Comparison of ENCODE assay signal across 8 mouse cellular contexts in the genomic region with DNA sequence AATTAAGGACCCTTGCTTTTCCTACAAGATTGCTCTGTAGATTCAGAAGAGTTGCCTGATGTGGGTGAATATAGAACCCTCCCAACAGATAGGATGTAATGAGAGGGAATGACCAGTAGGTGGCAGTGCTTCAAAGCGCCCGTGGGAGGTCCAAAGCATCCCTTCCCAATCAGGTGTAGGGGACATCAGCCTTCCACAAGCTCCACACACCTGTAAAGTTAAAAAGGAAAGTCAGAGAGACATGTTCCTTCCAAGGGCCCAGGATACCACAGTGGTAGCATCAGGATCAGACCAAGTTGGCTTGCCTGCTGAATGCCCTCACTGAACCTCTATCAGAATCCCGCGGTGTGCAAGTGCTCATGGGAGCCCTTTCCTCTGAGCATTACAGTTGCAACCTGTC.
DNase-seq lines count a peak whose midpoint lies in the region; ATAC-seq and TF ChIP-seq lines count a peak whose summit lies in the region.

No protein-coding gene starts in this region.

- H3K27me3 ChIP-seq in hindbrain, embryonic 10.5 days (ENCODE audit: insufficient read depth, poor library complexity, severe bottlenecking) = 0 out of 2 replicates have a peak, but pooled peaks cover 4% of the 10 kb centered on the region
- H3K27me3 ChIP-seq in hindbrain, embryonic 16.5 days (replicated peaks; ENCODE audit: control insufficient read depth, insufficient read depth, low read length) = no peaks in the 10 kb centered on the region
- H3K27me3 ChIP-seq in hindbrain, embryonic 14.5 days (ENCODE audit: control insufficient read depth, insufficient read depth, low read length) = no peaks in the 10 kb centered on the region; the same call in 1 of the 2 replicates

- H3K4me3 ChIP-seq in hindbrain, embryonic 10.5 days = no peak overlapping the region
- H3K4me3 ChIP-seq in hindbrain, embryonic 16.5 days (ENCODE audit: low read length) = no peak overlapping the region
- no peak overlapping the region for H3K4me3 ChIP-seq in ES-E14 (ENCODE audit: insufficient read depth in 1 of 2, low read depth in 1 of 2, low read length in 2 of 2, poor library complexity in 1 of 2, severe bottlenecking in 1 of 2)
- H3K4me3 ChIP-seq in hindbrain, embryonic 14.5 days (replicated peaks; ENCODE audit: low read length) = no peak overlapping the region

- no peak overlapping the region for H3K9ac ChIP-seq in hindbrain, embryonic 16.5 days (ENCODE audit: low read depth, low read length)
- no peak overlapping the region for H3K9ac ChIP-seq in ES-E14 (ENCODE audit: insufficient read depth, low read depth, low read length, poor library complexity, severe bottlenecking)
- H3K9ac ChIP-seq in hindbrain, embryonic 14.5 days = no peak overlapping the region

- DNase-seq in hindbrain, embryonic 10.5 days (ENCODE audit: low spot score) = peak; percentile 37
- DNase-seq in ES-E14 (ENCODE audit: low read depth, low spot score) = peak; percentile 46
- peak; percentile 23 for DNase-seq in cerebellum, adult 8-10 months
- peak; percentile 63 for DNase-seq in hindbrain, embryonic 14.5 days (ENCODE audit: low spot score)
- peak; percentile 52 for DNase-seq in lung, postnatal 14 days
- DNase-seq in telencephalon, adult 2 months (ENCODE audit: low read depth, low spot score) = peak; percentile 6
- DNase-seq in right cerebral cortex, postnatal 4 days = no peak

- peaks cover 8% of the 10 kb centered on the region; the same call in 1 of the 2 replicates for H3K4me1 ChIP-seq in hindbrain, embryonic 10.5 days (replicated peaks)
- no peaks in the 10 kb centered on the region for H3K4me1 ChIP-seq in hindbrain, embryonic 16.5 days (ENCODE audit: control insufficient read depth, insufficient read depth, low read depth, low read length)
- peaks cover 2 to 6% of the 10 kb centered on the region in 2 experiments; a peak in 3 of 4 replicates for H3K4me1 ChIP-seq in ES-E14 (ENCODE audit: control insufficient read depth in 2 of 2, insufficient read depth in 2 of 2, low read length in 2 of 2, poor library complexity in 1 of 2)
- H3K4me1 ChIP-seq in hindbrain, embryonic 14.5 days (replicated peaks; ENCODE audit: control insufficient read depth, insufficient read depth, low read length) = no peaks in the 10 kb centered on the region

- no peak overlapping the region for H3K4me2 ChIP-seq in hindbrain, embryonic 16.5 days (ENCODE audit: low read length)
- no peak overlapping the region for H3K4me2 ChIP-seq in hindbrain, embryonic 14.5 days (replicated peaks)

- 44% methylated on average over 4 of the region's 4 CpGs for WGBS in hindbrain, embryonic 10.5 days
- 48% methylated on average over 4 of the region's 4 CpGs for WGBS in hindbrain, embryonic 16.5 days
- WGBS in hindbrain, embryonic 14.5 days = 45% methylated on average over 4 of the region's 4 CpGs

- in situ Hi-C loops in ES-E14 (cut with MboI; ENCODE audit: low sequenced_read_pairs in 2 of 2, unreplicated experiment in 2 of 2) = no loop called here

- ATAC-seq in hindbrain, embryonic 16.5 days = no peak
- ATAC-seq in hindbrain, embryonic 14.5 days (ENCODE audit: low FRiP score) = no peak

- H3K9me3 ChIP-seq in hindbrain, embryonic 10.5 days = no peaks in the 10 kb centered on the region
- H3K9me3 ChIP-seq in hindbrain, embryonic 16.5 days (ENCODE audit: control insufficient read depth, low read length) = no peaks in the 10 kb centered on the region
- no peaks in the 10 kb centered on the region for H3K9me3 ChIP-seq in ES-E14 (ENCODE audit: control insufficient read depth, insufficient read depth, low read depth, low read length)
- no peaks in the 10 kb centered on the region for H3K9me3 ChIP-seq in hindbrain, embryonic 14.5 days (ENCODE audit: control insufficient read depth, low read length)

- no peak overlapping the region for H3K27ac ChIP-seq in hindbrain, embryonic 10.5 days
- H3K27ac ChIP-seq in hindbrain, embryonic 16.5 days (ENCODE audit: low read depth, low read length) = no peak overlapping the region
- H3K27ac ChIP-seq in ES-E14 (ENCODE audit: insufficient read depth, low read depth, low read length, poor library complexity, severe bottlenecking) = no peak overlapping the region
- no peak overlapping the region for H3K27ac ChIP-seq in hindbrain, embryonic 14.5 days

- H3K36me3 ChIP-seq in hindbrain, embryonic 10.5 days = no peaks in the 10 kb centered on the region
- H3K36me3 ChIP-seq in hindbrain, embryonic 16.5 days (ENCODE audit: control insufficient read depth, insufficient read depth, low read length) = no peaks in the 10 kb centered on the region
- H3K36me3 ChIP-seq in ES-E14 (ENCODE audit: control insufficient read depth, insufficient read depth, low read length, poor library complexity, severe bottlenecking) = no peaks in the 10 kb centered on the region
- H3K36me3 ChIP-seq in hindbrain, embryonic 14.5 days (replicated peaks; ENCODE audit: control insufficient read depth, insufficient read depth) = no peaks in the 10 kb centered on the region

TF ChIP-seq in ES-E14, 5 proteins besides CTCF, POLR2A, EP300 and RAD21:
- TF ChIP-seq CHD2 (IDR thresholded peaks at IDR 0.05; ENCODE audit: low read depth, low read length) (no peak), HCFC1 (IDR thresholded peaks at IDR 0.05; ENCODE audit: borderline replicate concordance, insufficient read depth, low read length) (no peak), ZNF384 (IDR thresholded peaks at IDR 0.05; ENCODE audit: low read depth, low read length) (no peak), MAFK (IDR thresholded peaks at IDR 0.05; ENCODE audit: insufficient read depth, low read depth, low read length) (no peak), ZC3H11A (IDR thresholded peaks at IDR 0.05; ENCODE audit: borderline replicate concordance, low read depth, low read length) (no peak)
